Mouse (Mus musculus): ENCODE measurements at regions not wholly inside any gene's neighbourhood (a gene's known extent, or its start where the extent isn't known, plus 50 kb on each side); places are given as distances from the start of the nearest gene placed in this dataset.

DNA sequence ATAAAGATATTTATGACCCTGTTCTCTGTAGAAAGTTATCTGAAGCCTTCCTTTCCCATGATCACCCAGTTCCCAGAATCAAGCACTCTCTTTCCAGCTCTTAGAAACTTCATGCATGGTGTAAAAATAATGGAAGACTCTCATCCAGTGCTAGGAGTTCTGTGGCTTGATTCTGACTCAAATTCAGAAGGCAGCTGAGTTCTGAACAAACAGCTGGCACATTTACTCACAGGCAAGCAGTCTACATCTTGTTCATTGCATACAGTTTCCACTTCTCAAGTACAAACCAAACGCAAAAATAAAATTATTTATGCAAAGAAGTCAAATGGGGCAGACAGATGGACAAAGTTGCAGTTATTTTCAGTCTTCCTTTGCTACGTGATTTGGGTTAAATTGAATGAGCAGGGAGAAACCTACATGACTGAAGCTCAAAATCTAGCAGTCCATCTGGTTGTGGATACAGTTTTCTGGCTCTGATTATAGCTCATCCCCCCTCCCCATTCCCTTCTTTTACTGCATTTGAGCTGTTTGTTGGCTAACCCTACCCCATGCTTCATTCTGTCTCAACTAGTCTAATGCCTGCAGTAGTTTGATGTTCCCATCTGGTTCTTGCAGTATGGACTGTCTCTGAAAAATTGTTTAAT is 1347.2 kb upstream of the Cdh20 start:
- no peak for DNase-seq (ENCODE audit: low read depth, low spot score)
- TF ChIP-seq NELFE (IDR thresholded peaks at IDR 0.05; ENCODE audit: low read depth, low read length), result no peak
- TF ChIP-seq E2F4 (IDR thresholded peaks at IDR 0.05; ENCODE audit: borderline replicate concordance, low read depth, low read length), result no peak
- TF ChIP-seq RCOR1 (IDR thresholded peaks at IDR 0.05; ENCODE audit: low read depth, low read length), result no peak
- TF ChIP-seq RAD21 (IDR thresholded peaks at IDR 0.05; ENCODE audit: low read depth, low read length), result no peak
- TF ChIP-seq CTCF (IDR thresholded peaks at IDR 0.05 in 2 of 3, conservative IDR thresholded peaks at IDR 0.05 in 1 of 3; ENCODE audit: control insufficient read depth in 1 of 3, insufficient read depth in 1 of 3, low read depth in 2 of 3, low read length in 3 of 3, poor library complexity in 1 of 3, severe bottlenecking in 1 of 3), result no peak
- TF ChIP-seq HCFC1 (IDR thresholded peaks at IDR 0.05; ENCODE audit: low read depth, low read length), result no peak
- no peak for TF ChIP-seq EP300 (IDR thresholded peaks at IDR 0.05; ENCODE audit: low read depth in 1 of 2, low read length in 2 of 2)
- no peak for TF ChIP-seq CHD2 (IDR thresholded peaks at IDR 0.05; ENCODE audit: low read length)
- TF ChIP-seq BHLHE40 (IDR thresholded peaks at IDR 0.05; ENCODE audit: borderline replicate concordance, low read depth, low read length), result no peak
- TF ChIP-seq SIN3A (IDR thresholded peaks at IDR 0.05; ENCODE audit: low read length), result no peak
- TF ChIP-seq ELF1 (IDR thresholded peaks at IDR 0.05; ENCODE audit: low read depth, low read length), result no peak
- TF ChIP-seq UBTF (IDR thresholded peaks at IDR 0.05; ENCODE audit: borderline replicate concordance, insufficient read depth, low read depth, low read length), result no peak
- no peak for TF ChIP-seq ZC3H11A (IDR thresholded peaks at IDR 0.05; ENCODE audit: low read depth, low read length)
- TF ChIP-seq USF1 (IDR thresholded peaks at IDR 0.05; ENCODE audit: low read depth, low read length), result no peak
- TF ChIP-seq ZKSCAN1 (IDR thresholded peaks at IDR 0.05; ENCODE audit: low read depth, low read length), result no peak
- no peak for TF ChIP-seq POLR2A (IDR thresholded peaks at IDR 0.05; ENCODE audit: control insufficient read depth in 1 of 2, insufficient read depth in 1 of 2, low read depth in 1 of 2, low read length in 2 of 2, poor library complexity in 1 of 2)
- TF ChIP-seq POLR2AphosphoS2 (IDR thresholded peaks at IDR 0.05; ENCODE audit: low read length), result no peak
- TF ChIP-seq SMC3 (IDR thresholded peaks at IDR 0.05; ENCODE audit: low read depth, low read length), result no peak
- no peak for TF ChIP-seq MXI1 (IDR thresholded peaks at IDR 0.05; ENCODE audit: low read depth, low read length)
- Histone ChIP-seq H3K4me1 (ENCODE audit: control insufficient read depth in 1 of 2, insufficient read depth in 2 of 2, low read length in 2 of 2) (no peaks in the 10 kb centered on the region), H3K4me3 (ENCODE audit: control insufficient read depth in 1 of 2, insufficient read depth in 1 of 2, low read depth in 2 of 2, low read length in 2 of 2) (no peak overlapping the region), H3K9ac (ENCODE audit: control insufficient read depth, low read depth, low read length, poor library complexity, severe bottlenecking) (no peak overlapping the region), H3K79me2 (ENCODE audit: control insufficient read depth, insufficient read depth, low read length, poor library complexity) (no peaks in the 10 kb centered on the region), H3K9me3 (replicated peaks; ENCODE audit: insufficient read depth, low read length) (no peaks in the 10 kb centered on the region), H3K27me3 (ENCODE audit: control insufficient read depth in 1 of 2, insufficient read depth in 2 of 2, low read length in 2 of 2) (no peaks in the 10 kb centered on the region), H3K27ac (ENCODE audit: control insufficient read depth, low read depth, low read length) (no peak overlapping the region), H3K36me3 (ENCODE audit: control insufficient read depth in 1 of 2, insufficient read depth in 2 of 2, low read length in 2 of 2) (no peaks in the 10 kb centered on the region)

DNA sequence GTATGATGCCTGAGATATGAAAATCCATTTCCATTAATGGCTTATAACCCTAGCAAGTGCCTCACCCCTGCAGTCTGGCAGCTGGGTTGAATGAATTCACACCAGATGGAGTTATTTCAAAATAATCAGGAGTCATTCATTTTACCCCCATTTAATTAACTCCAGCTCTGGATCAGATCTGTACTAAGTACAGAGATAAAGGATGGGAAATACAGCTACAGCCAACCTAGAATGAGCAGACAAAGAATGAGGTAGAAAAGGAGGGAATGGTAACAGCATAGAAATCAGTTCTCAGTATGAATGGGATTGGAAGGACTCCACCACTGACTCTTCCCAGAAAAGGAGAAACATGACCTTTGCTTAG is 1346.7 kb upstream of the Cdh20 start:
- no peaks in the 10 kb centered on the region for H3K4me1 ChIP-seq (ENCODE audit: control insufficient read depth in 1 of 2, insufficient read depth in 2 of 2, low read length in 2 of 2)
- H3K9ac ChIP-seq (ENCODE audit: control insufficient read depth, low read depth, low read length, poor library complexity, severe bottlenecking), result no peak overlapping the region
- no peaks in the 10 kb centered on the region for H3K9me3 ChIP-seq (replicated peaks; ENCODE audit: insufficient read depth, low read length)
- no peak overlapping the region for H3K4me3 ChIP-seq (ENCODE audit: control insufficient read depth in 1 of 2, insufficient read depth in 1 of 2, low read depth in 2 of 2, low read length in 2 of 2)
- H3K79me2 ChIP-seq (ENCODE audit: control insufficient read depth, insufficient read depth, low read length, poor library complexity), result no peaks in the 10 kb centered on the region
- no peak overlapping the region for H3K27ac ChIP-seq (ENCODE audit: control insufficient read depth, low read depth, low read length)
- H3K36me3 ChIP-seq (ENCODE audit: control insufficient read depth in 1 of 2, insufficient read depth in 2 of 2, low read length in 2 of 2), result no peaks in the 10 kb centered on the region
- DNase-seq (ENCODE audit: low read depth, low spot score), result no peak
- TF ChIP-seq POLR2A (IDR thresholded peaks at IDR 0.05; ENCODE audit: control insufficient read depth in 1 of 2, insufficient read depth in 1 of 2, low read depth in 1 of 2, low read length in 2 of 2, poor library complexity in 1 of 2) (no peak), ZC3H11A (IDR thresholded peaks at IDR 0.05; ENCODE audit: low read depth, low read length) (no peak), RCOR1 (IDR thresholded peaks at IDR 0.05; ENCODE audit: low read depth, low read length) (no peak), TCF12 (IDR thresholded peaks at IDR 0.05; ENCODE audit: low read depth, low read length) (no peak), ETS1 (IDR thresholded peaks at IDR 0.05; ENCODE audit: low read depth, low read length) (no peak), UBTF (IDR thresholded peaks at IDR 0.05; ENCODE audit: borderline replicate concordance, insufficient read depth, low read depth, low read length) (no peak), RAD21 (IDR thresholded peaks at IDR 0.05; ENCODE audit: low read depth, low read length) (no peak), JUND (IDR thresholded peaks at IDR 0.05; ENCODE audit: low read depth, low read length) (no peak), CHD2 (IDR thresholded peaks at IDR 0.05; ENCODE audit: low read length) (no peak), E2F4 (IDR thresholded peaks at IDR 0.05; ENCODE audit: borderline replicate concordance, low read depth, low read length) (no peak), GATA1 (IDR thresholded peaks at IDR 0.05; ENCODE audit: low read depth, low read length) (no peak), MAX (IDR thresholded peaks at IDR 0.05; ENCODE audit: low read length) (no peak), NRF1 (IDR thresholded peaks at IDR 0.05; ENCODE audit: insufficient read depth, low read depth, low read length, poor library complexity, severe bottlenecking) (no peak), ZMIZ1 (IDR thresholded peaks at IDR 0.05; ENCODE audit: low read depth, low read length) (no peak)
- no peaks in the 10 kb centered on the region for H3K27me3 ChIP-seq (ENCODE audit: control insufficient read depth in 1 of 2, insufficient read depth in 2 of 2, low read length in 2 of 2)
